Mouse (Mus musculus) C2C12 (cell line): ENCODE measurements around the gene Il18bp.

ENCODE experiments used
- CEBPB ChIP-seq: IDR thresholded peaks from one replicate; pipeline ENCODE4 v1.6.1; 2011; ENCODE audit warnings: low read depth, mild to moderate bottlenecking, control low read depth, moderate library complexity
- CTCF ChIP-seq: IDR thresholded peaks from one replicate; pipeline ENCODE4 v1.5.1; 2011; ENCODE audit not compliant: control insufficient read depth, insufficient read depth, insufficient read length
- MAX ChIP-seq: IDR thresholded peaks from one replicate; pipeline ENCODE4 v1.6.1; 2011; ENCODE audit warnings: mild to moderate bottlenecking, control low read depth
- USF1 ChIP-seq: IDR thresholded peaks from one replicate; pipeline ENCODE4 v1.6.1; 2011; ENCODE audit warnings: low read depth, mild to moderate bottlenecking, control low read depth, moderate library complexity

DNA sequence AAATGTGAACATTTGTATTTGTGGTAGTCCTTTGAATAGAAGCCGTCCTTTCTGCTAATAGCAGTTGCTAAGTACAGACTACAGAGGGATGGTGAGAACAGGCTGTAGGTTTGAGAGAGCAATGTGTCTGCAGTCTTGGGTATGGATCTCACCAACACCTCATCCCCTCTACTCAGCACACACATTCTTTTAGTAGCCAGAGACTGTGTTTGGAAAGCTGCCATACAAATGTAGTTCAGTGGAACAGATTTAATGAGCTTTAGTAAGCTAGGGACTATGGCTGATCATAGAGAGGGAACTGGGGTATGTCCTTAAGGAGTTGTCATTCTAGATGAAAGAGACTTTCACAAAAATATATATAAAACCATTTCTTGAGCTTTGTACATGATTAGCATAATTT is 51.2 kb downstream of the Il18bp start:
- TF ChIP-seq CTCF (no peak), CEBPB (no peak), USF1 (no peak), MAX (no peak)
